Mouse (Mus musculus) ES-E14 (cell line): ENCODE measurements around the gene Gpr152. TPM values are rescaled to one million over a fixed set of nuclear protein-coding genes. Genes with fewer than 3 reads are reported as not detected.
"Not testable (repeated sequence)": the region's sequence is repeated elsewhere in the genome, so short reads cannot be mapped to it uniquely, and the experiment has no call there.

Experiments
- DNase-seq: peaks from one replicate; pipeline ENCODE4 v3.0.0-alpha.2; 2013; ENCODE audit warnings: low read depth, low spot score
- H3K27ac ChIP-seq: 2 replicates; pipeline ENCODE4 v1.5.1; 2012; ENCODE audit warnings: low read depth, mild to moderate bottlenecking, low read length, moderate library complexity, mixed read lengths; ENCODE audit not compliant: poor library complexity, insufficient read depth, severe bottlenecking
- H3K36me3 ChIP-seq: 2 replicates; pipeline ENCODE4 v1.6.1; 2012; ENCODE audit warnings: mild to moderate bottlenecking, low read length, moderate library complexity, mixed read lengths; ENCODE audit not compliant: control insufficient read depth, poor library complexity, insufficient read depth, severe bottlenecking
- H3K4me1 ChIP-seq, 2 experiments: fragments of 150-350 bp in 1 of 2; sonication (generic) in 1 of 2; 2 replicates each; pipeline ENCODE4 v1.6.1; 2012; ENCODE audit warnings: low read length in 2 of 2, mild to moderate bottlenecking in 1 of 2, mixed read lengths in 1 of 2; ENCODE audit not compliant: control insufficient read depth in 2 of 2, insufficient read depth in 2 of 2, poor library complexity in 1 of 2
- H3K4me3 ChIP-seq, 2 experiments: fragments of 150-350 bp in 1 of 2; sonication (generic) in 1 of 2; 2 replicates each; pipeline ENCODE4 v1.5.1; 2012; ENCODE audit warnings: low read length in 2 of 2, low read depth in 1 of 2, mild to moderate bottlenecking in 1 of 2, mixed read lengths in 1 of 2; ENCODE audit not compliant: insufficient read depth in 1 of 2, poor library complexity in 1 of 2, severe bottlenecking in 1 of 2
- H3K9ac ChIP-seq: 2 replicates; pipeline ENCODE4 v1.6.1; 2012; ENCODE audit warnings: low read depth, mild to moderate bottlenecking, low read length, mixed read lengths; ENCODE audit not compliant: poor library complexity, insufficient read depth, severe bottlenecking
- H3K9me3 ChIP-seq: fragments of 150-350 bp; sonication (generic); 2 replicates; pipeline ENCODE4 v1.6.1; 2012; ENCODE audit warnings: low read depth, mild to moderate bottlenecking, low read length; ENCODE audit not compliant: control insufficient read depth, insufficient read depth
- CHD2 ChIP-seq: IDR thresholded peaks from 2 replicates; pipeline ENCODE4 v1.6.1; 2014; ENCODE audit warnings: mild to moderate bottlenecking, low read depth, low read length, inconsistent platforms
- HCFC1 ChIP-seq: IDR thresholded peaks from 2 replicates; pipeline ENCODE4 v1.6.1; 2012; ENCODE audit warnings: low read length, inconsistent platforms, borderline replicate concordance; ENCODE audit not compliant: insufficient read depth
- MAFK ChIP-seq: IDR thresholded peaks from 2 replicates; pipeline ENCODE4 v1.6.1; 2014; ENCODE audit warnings: mild to moderate bottlenecking, low read depth, low read length, inconsistent platforms; ENCODE audit not compliant: insufficient read depth
- ZC3H11A ChIP-seq: IDR thresholded peaks from 2 replicates; pipeline ENCODE4 v1.6.1; 2012; ENCODE audit warnings: low read depth, mild to moderate bottlenecking, inconsistent platforms, low read length, borderline replicate concordance
- ZNF384 ChIP-seq: IDR thresholded peaks from 2 replicates; pipeline ENCODE4 v1.6.1; 2012; ENCODE audit warnings: low read depth, low read length, inconsistent platforms
- in situ Hi-C, 2 experiments: fragments of 600-800 bp; cut with MboI; formaldehyde crosslinking; loops; one replicate each; pipeline ENCODE4 v1.15.1; 2025; ENCODE audit warnings: low sequenced_read_pairs in 2 of 2, inconsistent platforms in 1 of 2; ENCODE audit not compliant: unreplicated experiment in 2 of 2
- total RNA-seq: library from RNA; depleted of rRNA; stranded (reverse); fragments of 300-350 nt; gene quantifications from 2 replicates; pipeline ENCODE4 v1.2.3, GENCODE M21; 2012

Gpr152 gene
- total RNA-seq, 1 experiment = 0.13 TPM

- no peak overlapping the region for H3K4me3 ChIP-seq
- in situ Hi-C loops = no loop called here
- H3K9ac ChIP-seq = no peak overlapping the region
- no peak for TF ChIP-seq ZNF384
- peak; percentile 79 for TF ChIP-seq MAFK
- H3K36me3 ChIP-seq = peaks cover 2% of the 10 kb centered on the region; the same call in 1 of the 2 replicates
- H3K4me1 ChIP-seq = peaks cover 0 to 7% of the 10 kb centered on the region in 2 experiments; a peak in 1 of 4 replicates
- no peak overlapping the region for H3K27ac ChIP-seq
- H3K9me3 ChIP-seq = no peaks in the 10 kb centered on the region
- no peak for DNase-seq
Measured at GRCm38 (mm10) chr19:4122411-4123370, 16.9 kb upstream of the Gpr152 start.

DNA sequence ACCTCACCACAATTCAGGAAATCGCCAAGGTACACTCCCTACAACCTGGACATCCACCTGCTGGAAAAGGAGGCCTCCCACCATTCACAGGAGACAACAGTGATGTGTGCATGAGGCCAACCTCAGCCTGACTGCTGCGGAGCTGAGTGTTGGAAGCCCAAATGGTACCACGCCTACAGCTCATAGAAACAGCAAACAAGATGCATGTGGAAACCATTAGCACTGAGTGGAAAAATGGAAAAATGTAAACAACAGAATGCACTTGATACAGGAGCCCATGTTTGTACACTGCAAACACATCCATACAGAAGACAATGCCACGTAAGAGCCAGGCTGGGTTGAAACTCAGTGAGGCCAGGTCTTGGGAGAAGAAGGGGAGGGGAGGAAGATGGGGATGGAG, 15.2 kb upstream of the Gpr152 start:
- in situ Hi-C loops = no loop called here

GRCm38 (mm10) chr19:4125268-4125667, 14.3 kb upstream of the Gpr152 start:
- DNase-seq, H3K4me1 ChIP-seq, H3K36me3 ChIP-seq, H3K27ac ChIP-seq, H3K9me3 ChIP-seq, in situ Hi-C loops: not testable (repeated sequence)
- Histone ChIP-seq H3K9ac (peak overlapping the region; percentile 63), H3K4me3 (peak overlapping the region in 1 of 2 experiments; percentile 34; a peak in 1 of 4 replicates)

More for the DNA sequence above, 15.2 kb upstream of the Gpr152 start:
- peaks cover 9% of the 10 kb centered on the region; the same call in 1 of the 2 replicates for H3K36me3 ChIP-seq
- no peak overlapping the region for H3K4me3 ChIP-seq
- no peak for DNase-seq
- no peak overlapping the region for H3K27ac ChIP-seq
- TF ChIP-seq CHD2 (no peak), ZC3H11A (no peak), HCFC1 (no peak), MAFK (no peak), ZNF384 (no peak)
- H3K9me3 ChIP-seq = no peaks in the 10 kb centered on the region
- H3K4me1 ChIP-seq = peaks cover 0 to 7% of the 10 kb centered on the region in 2 experiments; a peak in 1 of 4 replicates
- no peak overlapping the region for H3K9ac ChIP-seq

GRCm38 (mm10) chr19:4125741-4126696, 13.6 kb upstream of the Gpr152 start, which contains the start of gene Aip:
Gene Aip, minus strand, starts transcription at chr19:4125858.
- Histone ChIP-seq H3K9me3 (no peaks in the 10 kb centered on the region), H3K9ac (peak within 1 kb of the TSS; percentile 94), H3K4me3 (peak within 1 kb of the TSS; percentile 79 to 90), H3K4me1 (peaks cover 0 to 3% of the 10 kb centered on the region in 2 experiments; a peak in 2 of 4 replicates), H3K27ac (no peak within 1 kb of the TSS), H3K36me3 (peaks cover 9% of the 10 kb centered on the region; the same call in 1 of the 2 replicates)
- DNase-seq = peak; percentile 93
- TF ChIP-seq ZC3H11A = no peak
- peak; percentile 98 for TF ChIP-seq CHD2
- TF ChIP-seq HCFC1 = peak; percentile 82
- TF ChIP-seq MAFK = no peak
- TF ChIP-seq ZNF384 = no peak
- in situ Hi-C loops = no loop called here
